Mouse (Mus musculus) layer of hippocampus, adult 2 months (tissue): ENCODE measurements at regions not wholly inside any gene's neighbourhood (a gene's known extent, or its start where the extent isn't known, plus 50 kb on each side); places are given as distances from the start of the nearest gene placed in this dataset.

Experiments
- DNase-seq, 2 experiments: peaks; one replicate each; pipeline ENCODE4 v3.0.0; 2022; ENCODE audit warnings: low spot score in 2 of 2
- H3K27ac ChIP-seq: fragments of 200-600 bp; 2 replicates; pipeline ENCODE4 v1.8.1; 2022
- H3K4me3 ChIP-seq: fragments of 200-600 bp; 2 replicates; pipeline ENCODE4 v1.8.1; 2022; ENCODE audit warnings: mild to moderate bottlenecking
- CTCF ChIP-seq: fragments of 200-600 bp; conservative IDR thresholded peaks from 2 replicates; pipeline ENCODE4 v1.8.1; 2022; ENCODE audit warnings: antibody characterized with exemption, mild to moderate bottlenecking, moderate library complexity

- no peak for DNase-seq
- no peak overlapping the region for H3K27ac ChIP-seq
- H3K4me3 ChIP-seq, result no peak overlapping the region
- TF ChIP-seq CTCF, result no peak
Observed at GRCm38 (mm10) chr7:36060426-36060825, 257.6 kb upstream of the Zfp507 start.

DNA sequence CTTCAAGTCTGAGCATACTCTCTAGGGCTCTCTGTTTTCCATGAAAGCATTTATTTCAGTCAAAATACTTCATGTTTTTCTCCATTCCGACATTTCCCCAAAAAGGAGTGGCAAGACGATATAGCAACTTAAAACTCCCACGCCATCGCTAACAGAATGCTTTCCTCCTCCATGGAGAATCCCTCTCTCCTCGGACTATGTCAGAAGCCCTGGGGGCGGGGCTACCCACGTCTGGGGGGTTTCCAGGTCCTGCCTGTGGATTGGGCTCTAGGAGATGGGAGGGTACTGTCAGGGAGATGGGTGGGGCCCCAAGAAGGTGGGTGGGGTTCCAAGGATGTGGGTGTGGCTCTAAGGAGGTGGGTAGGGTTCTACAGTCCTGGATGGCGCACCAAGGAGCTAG lies 243.2 kb upstream of the Zfp507 start:
- no peak for DNase-seq
- no peak for TF ChIP-seq CTCF
- no peak overlapping the region for H3K4me3 ChIP-seq

DNA sequence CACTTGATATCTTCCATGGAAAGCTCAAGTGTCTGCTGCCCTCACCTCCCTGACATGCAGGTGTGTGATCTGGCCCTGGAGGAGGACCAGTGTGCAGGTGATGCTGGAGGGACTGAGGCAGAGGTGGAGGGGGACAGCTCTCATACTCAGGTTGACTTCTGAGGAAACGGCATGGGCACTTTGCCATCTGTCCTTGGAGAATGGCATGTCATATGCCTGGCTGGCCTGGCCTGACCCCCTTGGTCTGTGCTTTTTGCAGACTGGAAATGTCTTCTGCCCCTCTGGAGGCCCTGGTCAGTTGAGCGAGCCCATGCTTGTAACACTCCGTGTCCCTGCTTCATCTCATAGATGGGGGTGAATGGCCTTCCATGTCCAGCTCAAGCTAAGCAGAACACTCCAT lies 229.1 kb upstream of the Zfp507 start:
- H3K4me3 ChIP-seq, result no peak overlapping the region
- H3K27ac ChIP-seq, result no peak overlapping the region
- TF ChIP-seq CTCF, result no peak
- DNase-seq, result no peak

More for the DNA sequence above, 243.2 kb upstream of the Zfp507 start:
- H3K27ac ChIP-seq, result no peak overlapping the region

GRCm38 (mm10) chr7:36023015-36023414 lies 220.2 kb upstream of the Zfp507 start:
- Histone ChIP-seq H3K4me3 (no peak overlapping the region), H3K27ac (no peak overlapping the region)
- TF ChIP-seq CTCF, result no peak
- no peak for DNase-seq

GRCm38 (mm10) chr7:36022489-36022888 lies 219.7 kb upstream of the Zfp507 start:
- Histone ChIP-seq H3K27ac (no peak overlapping the region), H3K4me3 (no peak overlapping the region)
- no peak for DNase-seq
- TF ChIP-seq CTCF, result no peak

- Histone ChIP-seq H3K27ac (no peak overlapping the region), H3K4me3 (no peak overlapping the region)
- TF ChIP-seq CTCF, result no peak
- DNase-seq, result no peak
Observed at GRCm38 (mm10) chr7:36016926-36017753, 214.3 kb upstream of the Zfp507 start.

GRCm38 (mm10) chr7:35996609-35997008 lies 193.8 kb upstream of the Zfp507 start:
- Histone ChIP-seq H3K4me3 (no peak overlapping the region), H3K27ac (no peak overlapping the region)
- no peak for TF ChIP-seq CTCF
- no peak for DNase-seq

DNA sequence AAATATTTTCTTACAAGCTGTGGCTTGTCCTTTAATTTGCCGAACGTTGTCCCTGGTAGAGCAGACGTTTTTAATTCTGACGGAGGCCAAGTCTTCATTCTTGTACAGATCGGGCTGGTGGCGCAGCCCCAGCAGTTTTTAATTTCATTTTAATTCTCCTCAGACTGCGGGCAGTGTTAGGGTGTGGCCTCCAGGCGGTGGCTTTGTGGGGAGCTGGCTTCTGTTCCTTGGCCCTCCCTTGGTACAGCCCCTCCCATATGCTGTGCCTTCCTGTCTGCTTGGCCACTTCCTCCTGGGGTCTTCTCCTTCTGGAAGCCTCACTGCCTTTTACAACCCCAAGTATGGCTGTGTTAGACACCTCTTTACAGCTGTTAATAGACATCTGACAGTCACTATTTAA lies 189.7 kb upstream of the Zfp507 start:
- TF ChIP-seq CTCF, result no peak
- H3K4me3 ChIP-seq, result no peak overlapping the region
- DNase-seq, result no peak
- H3K27ac ChIP-seq, result no peak overlapping the region

DNA sequence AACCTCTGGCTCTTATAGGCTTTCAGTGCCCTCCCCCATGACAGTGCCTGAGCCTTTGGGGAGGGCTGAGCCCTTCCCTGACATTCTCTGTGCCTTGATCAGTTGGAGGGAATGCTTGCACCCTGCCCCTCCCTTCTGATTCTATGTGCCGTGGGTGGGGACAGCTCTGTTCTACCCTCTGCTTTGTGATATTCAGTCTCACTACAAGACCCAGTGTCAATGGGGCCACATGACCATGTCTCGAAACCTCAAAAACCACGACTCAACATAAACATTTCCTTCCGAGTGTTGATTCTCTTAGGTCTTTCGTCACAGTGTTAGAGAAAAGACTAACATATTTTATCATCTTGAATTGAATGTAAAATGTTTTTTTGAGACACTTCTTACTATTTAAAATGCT lies 188.3 kb upstream of the Zfp507 start:
- no peak overlapping the region for H3K27ac ChIP-seq
- TF ChIP-seq CTCF, result no peak
- no peak overlapping the region for H3K4me3 ChIP-seq
- DNase-seq, result no peak

GRCm38 (mm10) chr7:35989456-35989855 lies 186.7 kb upstream of the Zfp507 start:
- no peak for TF ChIP-seq CTCF
- no peak overlapping the region for H3K27ac ChIP-seq
- DNase-seq, result no peak
- no peak overlapping the region for H3K4me3 ChIP-seq

- DNase-seq, result peak; percentile 24 to 41
- Histone ChIP-seq H3K4me3 (no peak overlapping the region), H3K27ac (no peak overlapping the region)
- TF ChIP-seq CTCF, result no peak
Observed at GRCm38 (mm10) chr7:35988449-35989109, 185.8 kb upstream of the Zfp507 start.

DNA sequence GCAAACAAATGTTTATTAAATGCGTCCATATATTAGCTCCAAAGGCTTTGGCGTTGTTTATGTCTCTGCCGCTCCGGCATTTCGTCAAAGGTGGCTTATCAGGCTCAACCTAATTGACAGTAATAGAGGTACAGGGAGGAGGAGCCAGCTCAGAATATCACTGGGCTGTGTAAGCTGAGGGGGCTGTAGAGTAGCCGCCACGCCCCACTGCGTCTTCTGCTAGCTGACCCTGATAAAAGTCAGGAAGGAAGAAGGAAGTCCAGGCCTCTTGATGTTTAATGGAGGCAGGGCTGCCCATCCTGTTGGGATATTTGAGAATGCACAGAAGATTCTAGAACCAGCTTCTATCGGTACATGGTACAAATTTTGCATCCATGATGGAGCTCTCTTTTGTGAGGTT lies 175.2 kb upstream of the Zfp507 start:
- no peak for TF ChIP-seq CTCF
- Histone ChIP-seq H3K27ac (no peak overlapping the region), H3K4me3 (no peak overlapping the region)
- no peak for DNase-seq

- Histone ChIP-seq H3K27ac (no peak overlapping the region), H3K4me3 (no peak overlapping the region)
- no peak for DNase-seq
- TF ChIP-seq CTCF, result peak; percentile 75
Observed at GRCm38 (mm10) chr7:35958731-35959130, 155.9 kb upstream of the Zfp507 start.

GRCm38 (mm10) chr7:35958052-35958451 lies 155.2 kb upstream of the Zfp507 start:
- Histone ChIP-seq H3K27ac (no peak overlapping the region), H3K4me3 (no peak overlapping the region)
- TF ChIP-seq CTCF, result no peak
- no peak for DNase-seq
